Mouse (Mus musculus) heart, adult 8-10 months (tissue): ENCODE measurements around the gene Gm9945. TPM values are rescaled to one million over a fixed set of nuclear protein-coding genes. Genes with fewer than 3 reads are reported as not detected.

Source experiments
- DNase-seq: peaks from one replicate; pipeline ENCODE4 v3.0.0; 2022; ENCODE audit warnings: low spot score
- total RNA-seq, 4 experiments: library from RNA; stranded (reverse); gene quantifications; 2 replicates each; pipeline ENCODE4 v1.2.4; 2022

The Gm9945 gene
- total RNA-seq, 4 experiments from 2014 or later: not detected

DNA sequence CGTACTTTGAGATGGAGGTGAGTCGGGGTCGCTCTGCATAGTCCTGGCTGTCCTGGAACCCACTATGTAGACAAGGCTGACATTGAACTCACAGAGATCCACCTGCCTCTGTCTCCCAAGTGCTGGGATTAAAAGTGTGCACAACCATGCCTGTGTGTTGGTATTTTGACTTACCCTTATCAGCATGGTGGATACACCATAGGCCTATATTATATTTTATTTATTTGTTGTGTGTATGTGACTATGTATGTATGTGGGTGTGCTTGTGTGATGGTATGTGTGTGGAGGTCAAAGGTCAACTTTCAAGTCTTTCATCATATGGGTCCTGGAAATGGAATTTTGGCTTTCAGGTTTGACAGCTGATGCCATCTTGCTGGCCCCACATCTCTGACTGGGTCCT lies 42.4 kb downstream of the Gm9945 start:
- DNase-seq: no peak

DNA sequence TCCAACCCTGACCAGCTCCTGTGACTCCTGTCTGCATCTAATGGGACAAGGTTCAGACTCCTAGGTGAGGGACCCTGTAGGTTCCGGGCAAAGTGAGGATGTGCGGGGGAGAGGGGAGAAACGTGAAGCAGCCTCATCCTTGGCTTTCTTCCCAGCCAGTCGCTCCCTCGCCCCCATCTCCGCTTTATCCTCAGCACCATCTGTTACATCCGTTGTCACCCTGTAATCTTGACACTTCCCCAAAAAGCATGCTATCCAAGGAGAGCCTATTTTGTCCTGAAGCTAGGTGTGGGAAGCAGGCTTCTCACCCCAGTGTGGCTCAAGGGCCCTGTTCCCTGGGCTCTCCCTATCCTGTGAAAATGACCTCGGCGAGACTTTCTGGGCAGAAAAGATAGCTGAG lies 43.0 kb downstream of the Gm9945 start:
- DNase-seq: no peak

DNA sequence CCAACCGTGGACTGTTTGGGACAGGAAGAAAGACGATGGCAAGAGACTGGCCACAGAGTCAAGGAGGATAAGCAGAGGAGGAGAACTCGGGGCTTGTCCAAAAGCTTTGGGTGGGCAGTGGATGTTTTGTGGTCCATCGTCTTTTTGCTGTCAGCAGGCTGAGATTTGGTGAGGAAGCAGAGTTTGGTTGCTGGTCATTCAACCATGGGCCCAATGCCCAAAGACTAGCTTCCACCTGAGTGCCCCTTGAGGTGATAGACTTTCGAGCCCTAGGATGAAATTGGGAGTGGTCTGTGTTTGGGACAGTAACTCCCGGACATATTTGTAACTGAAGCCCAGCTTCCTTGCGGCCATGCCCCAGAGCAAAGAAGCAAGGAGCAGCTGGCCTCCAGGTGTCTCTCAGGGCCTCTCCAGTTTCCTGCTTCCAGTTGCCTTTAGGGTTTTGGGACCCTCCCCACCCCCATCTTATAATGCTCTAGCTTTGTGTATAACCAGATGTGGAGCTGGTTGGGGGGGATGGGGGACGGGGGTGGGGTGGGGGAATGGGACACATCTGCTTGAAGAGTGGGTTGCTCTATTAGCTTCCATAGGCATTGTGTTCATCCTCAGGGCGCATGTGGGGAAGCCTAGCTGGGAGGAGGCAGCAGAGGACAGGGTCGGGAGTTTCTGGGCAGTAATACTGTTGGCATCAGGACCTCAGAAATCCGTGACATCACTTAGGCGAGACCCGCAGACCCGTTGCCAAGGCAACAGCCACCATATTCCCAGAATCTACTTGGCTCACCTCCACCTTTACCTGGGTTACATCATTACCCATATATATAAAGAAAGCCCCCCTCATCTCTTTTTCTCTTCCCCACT lies 43.8 kb downstream of the Gm9945 start:
- DNase-seq: no peak

DNA sequence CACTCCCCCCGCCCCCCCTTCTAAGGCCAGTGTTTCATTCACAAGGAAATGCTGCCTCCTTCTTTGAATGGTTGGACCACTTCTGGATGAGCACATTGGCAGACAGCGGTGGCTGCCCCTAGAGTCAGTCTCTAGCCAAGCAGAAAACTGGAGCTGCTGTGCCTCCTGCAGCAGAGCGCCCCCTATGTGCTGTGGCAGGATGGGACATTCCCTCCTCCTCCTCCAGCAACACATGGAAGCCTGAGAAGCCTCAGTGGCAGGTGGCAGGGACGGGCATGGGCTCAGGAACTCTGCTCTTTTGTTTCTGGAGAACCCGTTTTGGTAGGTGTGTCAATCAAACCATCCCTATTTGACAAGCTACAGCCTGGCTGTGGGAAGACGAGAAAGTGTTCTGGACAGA lies 44.9 kb downstream of the Gm9945 start:
- DNase-seq: no peak

DNA sequence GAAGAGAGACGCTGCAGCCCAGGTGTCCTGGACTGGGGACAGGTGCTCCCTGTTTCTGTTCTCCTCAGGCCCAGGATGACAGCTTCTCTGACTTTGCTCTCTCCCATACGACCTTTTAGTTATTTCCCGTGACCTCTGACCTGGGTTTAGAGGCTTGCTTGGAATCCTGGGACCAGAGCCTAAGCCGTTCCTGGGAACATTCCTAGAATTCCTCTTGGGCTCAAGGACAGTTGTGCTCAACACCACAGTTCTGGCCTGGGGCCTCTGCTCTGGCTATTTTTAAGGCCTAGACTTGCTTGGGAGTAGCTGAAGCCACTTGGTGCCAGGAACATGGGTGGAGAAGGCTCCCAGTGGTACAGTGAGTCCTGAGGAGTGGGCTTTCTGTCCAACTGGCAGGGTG lies 45.5 kb downstream of the Gm9945 start:
- peak; percentile 70 for DNase-seq

GRCm38 (mm10) chr11:53528397-53529252 lies 48.7 kb downstream of the Gm9945 start:
- no peak for DNase-seq

DNA sequence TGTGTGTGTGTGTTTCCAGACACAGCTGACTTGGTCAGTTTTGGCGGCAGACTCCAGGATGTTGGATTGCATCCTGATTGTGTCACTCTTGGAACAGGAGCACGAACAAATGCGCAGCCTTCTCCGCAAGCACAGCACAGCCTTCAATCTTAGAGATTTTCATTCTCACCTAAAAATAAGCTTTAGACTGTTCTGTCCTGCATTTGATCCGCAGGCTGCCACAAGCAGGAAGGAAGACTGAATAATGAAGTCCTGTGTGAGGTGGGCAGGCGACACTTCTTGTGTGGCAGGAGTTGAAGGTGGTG lies 49.2 kb downstream of the Gm9945 start:
- peak; percentile 77 for DNase-seq

DNA sequence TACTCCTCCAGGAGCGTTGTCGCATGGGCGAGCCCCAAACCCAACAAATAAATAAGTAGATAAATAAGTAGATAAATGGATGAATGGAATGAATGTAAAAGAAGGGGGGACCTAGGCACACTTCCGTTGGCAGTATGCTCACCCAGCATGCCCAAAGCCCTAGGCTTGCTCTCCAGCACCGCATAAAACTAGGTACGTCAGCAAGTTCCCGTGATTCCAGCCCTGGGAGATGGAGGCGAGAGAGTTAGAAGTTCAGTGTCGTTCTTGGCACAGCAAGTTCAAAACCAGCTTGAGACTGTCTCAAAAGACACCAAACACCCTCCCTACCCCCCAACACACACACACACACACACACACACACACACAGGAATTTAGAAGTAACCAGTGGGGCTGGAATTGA lies 50.0 kb downstream of the Gm9945 start:
- no peak for DNase-seq

Other genes with a start within 250 kb of the Gm9945 start
- gene Hspa4, start 179.7 kb upstream of the Gm9945 start, total RNA-seq: 100 to 1,000 TPM; 113 to 135 (median 122) TPM
- 10 to 100 TPM in 1 of 4 experiments, 1 to 10 TPM in 3; 6.6 to 10.6 (median 6.7) TPM for gene Zcchc10, start 155.5 kb upstream of the Gm9945 start, total RNA-seq
- 10 to 100 TPM; 73.2 to 91.8 (median 82.4) TPM for gene Aff4, start 129.3 kb upstream of the Gm9945 start, total RNA-seq
- not detected for gene Leap2, start 57.0 kb upstream of the Gm9945 start, total RNA-seq
- gene Uqcrq, start 49.3 kb upstream of the Gm9945 start, total RNA-seq: 1,000 to 10,000 TPM; 2,591 to 2,839 (median 2,740) TPM
- gene Gdf9, start 49.1 kb upstream of the Gm9945 start, total RNA-seq: under 1 TPM; 0.14 to 0.44 (median 0.29) TPM
- gene Gm10447, start 23.1 kb upstream of the Gm9945 start, total RNA-seq: not detected
- under 1 TPM; 0.57 to 0.82 (median 0.73) TPM for gene Shroom1, start 23.0 kb upstream of the Gm9945 start, total RNA-seq
- gene Gm9837, start 9.7 kb upstream of the Gm9945 start, total RNA-seq: not detected
- gene Sowaha, start 108 bp downstream of the Gm9945 start, total RNA-seq: under 1 TPM; 0.22 to 0.44 (median 0.34) TPM
- 10 to 100 TPM; 22.3 to 27.2 (median 25.6) TPM for gene Sept8, start 39.1 kb downstream of the Gm9945 start, total RNA-seq
- gene Kif3a, start 87.2 kb downstream of the Gm9945 start, total RNA-seq: 10 to 100 TPM in 1 of 4 experiments, 1 to 10 TPM in 3; 8.2 to 10.3 (median 8.8) TPM
- not detected for gene Il4, start 138.5 kb downstream of the Gm9945 start, total RNA-seq
- not detected for gene Il13, start 154.5 kb downstream of the Gm9945 start, total RNA-seq
- 1 to 10 TPM; 6.4 to 9.5 (median 7.3) TPM for gene Rad50, start 227.2 kb downstream of the Gm9945 start, total RNA-seq
- gene Il5, start 240.6 kb downstream of the Gm9945 start, total RNA-seq: under 1 TPM in 1 of 4 experiments, not detected in 3; 0.16 TPM